Mouse (Mus musculus): ENCODE data around the gene Synpr.

Gene Synpr

GRCm38 (mm10) chr14:13553616-13554370 is 269.2 kb downstream of the Synpr start:
- DNase-seq, result no peak

DNA sequence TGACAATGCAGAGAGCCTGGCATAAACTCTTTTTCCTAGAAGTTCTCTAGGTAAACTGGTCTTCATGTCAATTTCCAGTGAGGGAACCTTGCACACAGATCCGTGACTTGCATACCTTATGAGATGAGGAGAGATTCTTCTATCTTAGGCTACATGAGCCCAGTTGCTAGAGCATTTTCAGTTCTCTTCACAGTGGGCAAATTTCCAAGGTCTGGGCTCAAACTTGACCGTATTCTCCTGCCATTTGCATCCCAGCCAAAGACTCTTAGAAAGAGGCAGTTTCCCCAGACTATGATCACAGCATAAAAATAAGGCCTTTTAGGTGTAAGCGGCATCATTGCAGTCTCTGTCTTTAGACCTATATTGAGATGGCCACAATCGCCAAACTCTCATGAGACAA is 270.1 kb downstream of the Synpr start:
- DNase-seq, result no peak

GRCm38 (mm10) chr14:13558117-13558516 is 273.5 kb downstream of the Synpr start:
- no peak for DNase-seq

DNA sequence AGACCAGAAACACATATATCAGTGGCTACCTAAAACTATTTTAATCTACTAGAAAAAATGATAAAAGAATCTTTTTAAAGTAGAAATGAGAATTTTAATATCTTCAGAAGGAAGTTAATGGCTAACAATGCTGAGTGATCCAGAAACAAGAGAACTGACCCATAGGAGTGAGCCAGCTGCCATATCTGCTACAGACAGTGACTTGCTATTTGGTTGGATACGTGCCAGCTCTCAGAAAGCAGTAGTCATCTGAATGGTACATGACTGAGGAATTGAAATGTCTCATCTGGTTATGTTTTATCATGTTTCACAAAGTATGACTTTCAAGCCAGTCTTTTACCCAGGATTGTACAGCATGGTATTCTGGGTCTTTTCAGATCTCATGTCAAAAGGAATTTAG is 282.7 kb downstream of the Synpr start:
- DNase-seq, result no peak

DNA sequence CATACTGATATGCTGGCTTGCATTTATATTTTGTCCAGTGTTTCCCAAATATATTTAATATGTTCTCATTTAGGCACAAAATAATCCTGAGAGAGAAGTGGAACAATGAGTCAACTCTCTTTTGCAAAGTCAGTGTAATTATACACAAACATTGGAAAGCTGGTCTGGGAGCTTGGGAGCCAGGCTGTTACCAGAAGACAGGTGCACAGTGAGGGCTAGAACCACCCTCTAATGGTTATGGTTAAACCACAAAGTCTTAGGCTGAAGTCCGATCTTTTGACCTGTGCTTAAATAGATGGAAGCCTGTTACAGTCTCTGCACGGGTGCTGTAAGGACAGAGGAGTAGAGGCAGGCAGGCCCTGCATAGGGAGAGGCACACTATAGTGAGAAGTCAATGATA is 283.4 kb downstream of the Synpr start:
- no peak for DNase-seq

- DNase-seq, result no peak
Observed at GRCm38 (mm10) chr14:13571941-13572340, 287.4 kb downstream of the Synpr start.

DNA sequence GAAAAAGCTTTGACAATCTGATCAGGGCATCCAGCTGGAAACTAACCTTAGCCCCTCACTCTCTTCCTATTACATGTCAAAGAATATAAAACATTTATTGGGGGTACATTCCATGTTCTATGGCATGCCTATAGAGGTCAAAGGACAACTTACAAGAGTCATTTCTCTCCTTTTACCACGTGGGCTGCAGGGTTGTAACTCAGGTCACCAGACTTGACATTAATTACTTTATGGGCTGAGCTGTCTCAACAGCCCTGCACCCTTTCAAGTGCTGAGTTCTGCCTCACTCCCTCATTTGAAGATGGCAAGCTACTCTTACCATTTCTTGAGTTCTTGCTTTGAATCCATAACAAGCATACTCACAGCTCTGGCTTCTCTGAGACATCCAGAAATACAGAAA is 287.9 kb downstream of the Synpr start:
- no peak for DNase-seq

DNA sequence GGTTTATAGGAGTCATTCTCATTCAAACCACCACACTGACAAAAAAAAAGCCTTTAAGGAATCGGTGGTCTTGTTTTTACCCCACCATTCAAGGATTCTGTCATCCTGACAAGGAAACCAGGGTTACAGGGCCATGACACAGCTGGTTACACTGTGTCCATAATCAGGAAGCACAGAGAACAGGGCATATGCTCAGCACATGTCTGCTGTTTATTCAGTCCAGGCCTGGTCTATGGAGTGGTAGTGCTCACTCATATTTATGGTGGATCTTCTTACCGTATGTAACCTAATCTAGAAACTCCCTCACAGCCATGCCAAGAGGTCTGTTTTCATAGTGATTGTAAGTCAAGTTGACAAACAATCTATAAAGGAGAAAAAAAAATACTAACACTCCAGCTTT is 293.5 kb downstream of the Synpr start:
- DNase-seq, result no peak

GRCm38 (mm10) chr14:13578744-13579143 is 294.2 kb downstream of the Synpr start:
- DNase-seq, result no peak

DNA sequence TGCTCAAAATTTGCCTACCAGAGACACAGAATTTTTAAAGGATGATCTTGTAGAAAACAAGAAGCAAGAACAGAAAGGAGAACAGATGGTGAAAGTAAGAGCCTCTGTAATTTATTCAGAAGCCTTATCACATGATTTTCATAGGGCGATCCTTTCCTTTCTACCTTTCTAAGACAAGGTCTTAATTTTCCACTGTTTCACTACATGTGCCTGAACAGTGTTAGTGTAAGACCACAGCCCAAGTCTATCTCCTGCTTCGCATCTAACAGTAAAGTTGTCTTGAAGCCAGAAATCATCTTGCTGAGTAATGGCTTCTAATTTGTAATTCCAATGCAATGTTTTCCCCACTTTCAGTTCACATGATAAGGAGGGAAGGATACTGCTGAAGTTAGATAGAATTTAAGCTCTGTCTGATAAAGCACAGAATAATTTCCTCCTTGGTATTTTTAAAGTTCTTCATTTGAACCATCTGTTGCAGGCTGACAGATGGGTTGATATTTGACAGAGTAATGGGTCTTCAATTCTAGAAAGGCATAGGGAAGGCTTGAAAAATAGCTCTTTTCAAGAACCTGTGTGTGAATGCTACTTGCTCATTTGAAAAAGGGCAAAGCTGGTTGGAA is 308.9 kb downstream of the Synpr start:
- no peak for DNase-seq

DNA sequence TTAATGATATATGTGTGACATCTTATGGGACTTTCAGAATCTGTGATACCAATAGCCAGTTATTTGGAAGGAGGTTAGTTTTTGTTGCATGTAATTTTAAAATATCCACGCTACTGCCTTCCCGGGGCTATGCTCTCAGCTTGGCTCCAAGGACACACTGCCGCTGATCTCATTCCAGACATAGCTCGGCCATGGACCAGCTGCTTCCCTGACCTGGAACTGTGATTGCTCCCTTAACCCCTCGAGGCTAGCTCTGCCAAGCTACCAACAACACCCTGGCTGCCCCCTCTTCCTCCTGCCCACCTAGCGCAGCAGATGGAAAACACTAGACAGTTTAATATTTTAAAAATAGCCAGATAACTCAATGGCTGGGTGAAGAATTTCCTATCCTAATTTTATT is 311.7 kb downstream of the Synpr start:
- DNase-seq, result peak; percentile 1

GRCm38 (mm10) chr14:13597204-13597603 is 312.6 kb downstream of the Synpr start:
- no peak for DNase-seq

DNA sequence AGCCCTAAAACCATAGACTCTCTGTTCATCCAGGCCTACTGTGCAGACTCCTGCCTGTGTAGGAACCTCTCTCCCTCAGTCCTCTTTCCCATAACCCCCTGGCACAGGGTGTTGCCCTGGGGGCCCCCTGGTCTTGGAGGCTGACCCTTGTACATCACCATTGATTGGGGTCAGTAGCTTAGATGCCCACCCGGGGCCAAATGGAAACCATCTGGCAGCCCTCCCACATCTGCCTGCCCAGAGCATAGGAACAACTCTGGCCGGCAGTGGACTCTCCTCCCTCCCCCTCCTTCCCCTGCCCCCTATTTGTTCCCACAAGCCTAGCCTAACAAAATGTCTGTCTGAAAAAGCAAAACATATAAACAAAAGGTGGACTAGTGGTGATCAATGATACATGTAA is 336.0 kb downstream of the Synpr start:
- no peak for DNase-seq

- DNase-seq, result no peak
Observed at GRCm38 (mm10) chr14:13649865-13650264, 365.3 kb downstream of the Synpr start.

DNA sequence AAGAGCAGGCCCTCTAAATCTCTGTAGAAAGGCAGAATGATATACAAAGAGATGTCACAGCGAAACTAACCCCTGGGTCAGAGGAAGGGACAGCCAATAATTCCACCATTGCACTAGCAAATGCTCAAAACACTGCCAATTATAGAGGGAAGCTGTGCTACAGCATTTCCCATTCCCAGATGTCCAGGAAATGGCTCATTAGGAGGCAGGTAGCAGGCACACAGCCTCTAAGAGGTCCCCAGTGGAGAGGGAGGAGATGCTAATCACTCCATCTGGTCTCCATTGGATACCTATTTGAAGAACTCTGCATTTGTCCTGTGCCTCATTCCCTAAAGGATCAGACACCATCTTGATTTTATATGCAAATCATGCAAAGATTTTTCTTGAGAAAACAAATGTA is 366.5 kb downstream of the Synpr start:
- no peak for DNase-seq

- no peak for DNase-seq
Observed at GRCm38 (mm10) chr14:13651541-13652298, 367.1 kb downstream of the Synpr start.

All from lung, postnatal 14 days (tissue).